Mouse (Mus musculus): ENCODE data around the gene Rfx7. TPM values are rescaled to one million over a fixed set of nuclear protein-coding genes. Genes with fewer than 3 reads are reported as not detected.
"Not testable (repeated sequence)": the region's sequence is repeated elsewhere in the genome, so short reads cannot be mapped to it uniquely, and the experiment has no call there.

Gene Rfx7
- polyA plus RNA-seq, 1 experiment: 20.2 TPM

DNA sequence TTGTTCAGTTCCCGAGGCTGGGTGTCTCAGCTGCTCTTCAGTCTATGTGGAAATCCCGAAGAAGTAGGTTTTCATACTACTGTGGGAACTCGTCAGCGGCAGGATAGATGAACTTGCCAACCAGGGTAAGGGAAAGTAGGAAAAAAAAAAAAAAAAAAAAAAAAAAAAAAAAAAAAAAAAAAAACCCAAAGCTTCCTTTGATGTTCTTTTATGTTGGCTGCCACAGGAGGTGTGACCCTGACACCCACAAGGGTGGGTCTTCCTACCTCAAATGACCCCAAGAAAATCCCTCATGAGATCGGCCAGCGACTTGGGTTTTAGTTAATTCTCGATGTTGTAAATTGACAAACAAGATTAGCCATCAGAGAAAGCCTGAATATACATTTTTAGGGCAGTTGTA is 104.5 kb downstream of the Rfx7 start:
- DNase-seq: no peak
- no peak overlapping the region for H3K4me3 ChIP-seq (replicated peaks; ENCODE audit: insufficient read depth, low read depth, low read length)
- TF ChIP-seq POLR2A (IDR thresholded peaks at IDR 0.05; ENCODE audit: borderline replicate concordance, insufficient read depth, low read length): no peak
- no peak for TF ChIP-seq CTCF (IDR thresholded peaks at IDR 0.05; ENCODE audit: borderline replicate concordance, insufficient read depth, low read depth, low read length)
- 87% methylated on average over 7 of the region's 7 CpGs for WGBS
- no peak overlapping the region for H3K27ac ChIP-seq (ENCODE audit: insufficient read depth, low read length)
- H3K4me1 ChIP-seq (ENCODE audit: control insufficient read depth, insufficient read depth, low read length): peaks cover 5% of the 10 kb centered on the region; the same call in 1 of the 2 replicates
- H3K27me3 ChIP-seq (ENCODE audit: control insufficient read depth, insufficient read depth, low read length): no peaks in the 10 kb centered on the region

GRCm38 (mm10) chr9:72637243-72637642 is 105.2 kb downstream of the Rfx7 start:
- no peak for TF ChIP-seq POLR2A (IDR thresholded peaks at IDR 0.05; ENCODE audit: borderline replicate concordance, insufficient read depth, low read length)
- no peak for TF ChIP-seq CTCF (IDR thresholded peaks at IDR 0.05; ENCODE audit: borderline replicate concordance, insufficient read depth, low read depth, low read length)
- H3K4me1 ChIP-seq (ENCODE audit: control insufficient read depth, insufficient read depth, low read length): peaks cover 5% of the 10 kb centered on the region; the same call in 1 of the 2 replicates
- no peak overlapping the region for H3K4me3 ChIP-seq (replicated peaks; ENCODE audit: insufficient read depth, low read depth, low read length)
- 86% methylated on average over 8 of the region's 8 CpGs for WGBS
- no peaks in the 10 kb centered on the region for H3K27me3 ChIP-seq (ENCODE audit: control insufficient read depth, insufficient read depth, low read length)
- H3K27ac ChIP-seq (ENCODE audit: insufficient read depth, low read length): no peak overlapping the region
- no peak for DNase-seq

DNA sequence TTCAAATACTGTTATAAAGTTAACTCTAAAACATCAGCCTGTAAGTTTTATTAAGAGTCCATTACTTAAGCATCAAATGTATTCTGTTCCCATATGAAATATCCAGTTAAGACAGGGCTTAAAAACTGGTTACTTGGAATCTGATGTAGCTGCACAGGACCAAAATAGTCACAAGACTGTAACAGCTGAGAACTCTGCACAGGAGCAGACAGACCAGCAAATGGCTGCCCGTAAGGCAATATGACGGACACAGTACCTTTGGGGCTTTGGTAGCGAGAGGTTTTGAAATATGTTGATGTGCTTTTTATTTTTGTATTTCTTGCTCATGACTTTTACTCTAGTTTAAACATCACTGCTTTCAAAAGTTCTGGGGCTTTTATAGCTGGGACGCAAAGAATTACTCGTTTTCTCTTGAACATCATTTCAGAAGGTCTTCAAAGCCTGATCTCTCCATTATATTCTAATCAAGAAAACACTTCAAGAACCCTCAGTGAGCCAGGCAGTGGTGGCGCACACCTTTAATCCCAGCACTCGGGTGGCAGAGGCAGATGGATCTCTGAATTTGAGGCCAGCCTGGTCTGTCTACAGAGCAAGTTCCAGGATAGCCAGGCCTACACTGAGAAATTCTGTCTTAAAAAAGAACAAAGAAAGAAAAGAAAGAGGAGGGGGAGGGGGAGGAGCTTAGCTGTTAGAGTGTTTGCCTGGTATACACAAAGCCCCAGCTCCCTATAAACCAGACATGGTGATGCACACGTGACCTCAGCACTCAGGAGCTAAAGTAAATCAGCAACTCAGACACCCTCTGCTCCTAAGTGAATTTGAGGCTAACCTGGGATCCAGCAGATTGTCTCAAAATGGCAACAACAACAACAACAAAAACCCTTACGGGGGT is 107.2 kb downstream of the Rfx7 start:
- WGBS: 65% methylated on average over 9 of the region's 9 CpGs
- Histone ChIP-seq H3K4me1 (ENCODE audit: control insufficient read depth, insufficient read depth, low read length) (peaks cover 5% of the 10 kb centered on the region; the same call in 1 of the 2 replicates), H3K4me3 (replicated peaks; ENCODE audit: insufficient read depth, low read depth, low read length) (peak overlapping the region; percentile 57), H3K27ac (ENCODE audit: insufficient read depth, low read length) (peak overlapping the region; percentile 78), H3K27me3 (ENCODE audit: control insufficient read depth, insufficient read depth, low read length) (no peaks in the 10 kb centered on the region)
- no peak for DNase-seq
- TF ChIP-seq POLR2A (IDR thresholded peaks at IDR 0.05; ENCODE audit: borderline replicate concordance, insufficient read depth, low read length) (no peak), CTCF (IDR thresholded peaks at IDR 0.05; ENCODE audit: borderline replicate concordance, insufficient read depth, low read depth, low read length) (no peak)

DNA sequence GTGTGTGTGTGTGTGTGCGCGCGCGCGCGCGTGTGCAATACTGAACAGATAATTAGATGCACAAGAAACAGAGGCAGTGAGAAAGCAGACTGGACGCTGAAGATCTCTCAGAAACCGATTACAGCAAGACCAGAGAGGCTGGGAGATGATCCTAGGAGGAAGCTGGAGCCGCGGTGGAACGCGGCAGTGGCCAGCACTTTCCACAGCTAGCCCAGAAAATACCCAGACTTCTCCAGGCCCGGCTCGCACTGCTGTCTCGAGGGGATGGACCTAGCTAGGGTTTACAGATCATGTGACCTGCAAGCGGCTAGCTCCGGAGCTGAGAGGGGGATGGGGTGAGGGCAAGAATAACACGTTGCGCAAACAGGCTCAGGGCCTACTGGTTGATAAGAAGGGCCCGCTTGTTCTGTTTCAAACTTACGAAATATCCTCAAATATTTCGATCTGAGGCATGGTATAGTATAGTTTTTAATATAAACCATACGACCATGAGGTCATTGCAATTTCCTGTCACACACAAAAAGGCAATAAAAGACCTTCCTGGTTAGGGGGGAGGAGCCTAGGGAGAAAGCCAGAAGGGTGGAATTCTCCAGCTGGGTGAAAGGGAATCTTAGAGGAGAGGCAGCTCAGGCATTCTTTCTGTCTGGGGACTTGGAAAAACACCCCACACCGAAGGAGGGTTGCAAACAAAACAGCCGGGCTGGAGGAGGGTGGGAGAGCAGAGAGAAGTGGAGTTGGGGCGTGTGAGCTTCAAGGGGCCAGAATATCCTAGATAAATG is 108.0 kb downstream of the Rfx7 start:
- H3K4me1 ChIP-seq (ENCODE audit: control insufficient read depth, insufficient read depth, low read length): peaks cover 5% of the 10 kb centered on the region; the same call in 1 of the 2 replicates
- H3K4me3 ChIP-seq (replicated peaks; ENCODE audit: insufficient read depth, low read depth, low read length): peak overlapping the region; percentile 57
- TF ChIP-seq POLR2A (IDR thresholded peaks at IDR 0.05; ENCODE audit: borderline replicate concordance, insufficient read depth, low read length) (peak; percentile 60; the same call in 1 of the 2 replicates), CTCF (IDR thresholded peaks at IDR 0.05; ENCODE audit: borderline replicate concordance, insufficient read depth, low read depth, low read length) (no peak)
- 8% methylated on average over 27 of the region's 27 CpGs for WGBS
- H3K27me3 ChIP-seq (ENCODE audit: control insufficient read depth, insufficient read depth, low read length): no peaks in the 10 kb centered on the region
- peak overlapping the region; percentile 78 for H3K27ac ChIP-seq (ENCODE audit: insufficient read depth, low read length)
- DNase-seq: peak; percentile 78 to 85

DNA sequence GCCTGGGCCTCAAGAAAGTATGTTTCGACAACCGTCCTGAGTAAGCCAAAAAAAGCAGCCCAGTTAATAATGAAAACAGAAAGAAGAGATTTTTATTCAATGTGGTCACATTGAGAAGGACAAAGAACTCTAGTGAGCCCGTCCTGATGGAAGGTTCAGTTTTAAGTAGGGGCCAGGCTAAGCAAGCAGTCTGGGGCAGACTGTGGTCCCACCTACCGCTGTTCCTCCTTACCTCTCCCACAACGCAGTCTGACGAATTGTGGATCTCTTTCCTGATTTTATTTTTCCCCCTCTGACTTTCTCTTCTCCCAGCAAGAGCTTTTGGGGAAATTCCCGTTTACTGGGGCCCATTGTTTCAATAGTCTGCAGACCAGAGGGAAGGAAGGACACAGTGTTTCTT is 108.6 kb downstream of the Rfx7 start:
- H3K4me3 ChIP-seq (replicated peaks; ENCODE audit: insufficient read depth, low read depth, low read length): no peak overlapping the region
- WGBS: 69% methylated on average over 7 of the region's 7 CpGs
- TF ChIP-seq POLR2A (IDR thresholded peaks at IDR 0.05; ENCODE audit: borderline replicate concordance, insufficient read depth, low read length): no peak
- TF ChIP-seq CTCF (IDR thresholded peaks at IDR 0.05; ENCODE audit: borderline replicate concordance, insufficient read depth, low read depth, low read length): no peak
- no peaks in the 10 kb centered on the region for H3K27me3 ChIP-seq (ENCODE audit: control insufficient read depth, insufficient read depth, low read length)
- peaks cover 5% of the 10 kb centered on the region; the same call in 1 of the 2 replicates for H3K4me1 ChIP-seq (ENCODE audit: control insufficient read depth, insufficient read depth, low read length)
- H3K27ac ChIP-seq (ENCODE audit: insufficient read depth, low read length): peak overlapping the region; percentile 78
- DNase-seq: no peak

GRCm38 (mm10) chr9:72641093-72641680 is 109.1 kb downstream of the Rfx7 start:
- WGBS: 83% methylated on average over 6 of the region's 6 CpGs
- no peak for DNase-seq
- Histone ChIP-seq H3K4me3 (replicated peaks; ENCODE audit: insufficient read depth, low read depth, low read length) (no peak overlapping the region), H3K4me1 (ENCODE audit: control insufficient read depth, insufficient read depth, low read length) (peaks cover 5% of the 10 kb centered on the region; the same call in 1 of the 2 replicates), H3K27me3 (ENCODE audit: control insufficient read depth, insufficient read depth, low read length) (no peaks in the 10 kb centered on the region), H3K27ac (ENCODE audit: insufficient read depth, low read length) (0 out of 2 replicates have a peak overlapping the region, but pooled peaks have one; percentile 54)
- no peak for TF ChIP-seq CTCF (IDR thresholded peaks at IDR 0.05; ENCODE audit: borderline replicate concordance, insufficient read depth, low read depth, low read length)
- no peak for TF ChIP-seq POLR2A (IDR thresholded peaks at IDR 0.05; ENCODE audit: borderline replicate concordance, insufficient read depth, low read length)

GRCm38 (mm10) chr9:72642756-72643447 is 110.9 kb downstream of the Rfx7 start:
- DNase-seq; H3K4me1 ChIP-seq (ENCODE audit: control insufficient read depth, insufficient read depth, low read length); H3K27ac ChIP-seq (ENCODE audit: insufficient read depth, low read length); H3K4me3 ChIP-seq (replicated peaks; ENCODE audit: insufficient read depth, low read depth, low read length); H3K27me3 ChIP-seq (ENCODE audit: control insufficient read depth, insufficient read depth, low read length): not testable (repeated sequence)
- WGBS: 91% methylated on average over 4 of the region's 4 CpGs
